Mouse (Mus musculus) myocyte (in vitro differentiated cells): ENCODE measurements around the gene Ap1b1. TPM values are rescaled to one million over a fixed set of nuclear protein-coding genes. Genes with fewer than 3 reads are reported as not detected.

Experiments used
- H3K27me3 ChIP-seq: one replicate; pipeline ENCODE4 v1.6.1; 2011; ENCODE audit not compliant: control insufficient read depth, insufficient read depth, insufficient read length
- H3K36me3 ChIP-seq: one replicate; pipeline ENCODE4 v1.6.1; 2011; ENCODE audit not compliant: control insufficient read depth, insufficient read depth
- H3K4me2 ChIP-seq: one replicate; pipeline ENCODE4 v1.6.1; 2011; ENCODE audit warnings: low read depth, control low read depth
- H3K4me3 ChIP-seq: one replicate; pipeline ENCODE4 v1.5.1; 2011; ENCODE audit warnings: mild to moderate bottlenecking, control low read depth, moderate library complexity
- H3K79me2 ChIP-seq: one replicate; pipeline ENCODE4 v1.6.1; 2011; ENCODE audit not compliant: control insufficient read depth, insufficient read depth
- H3ac ChIP-seq: one replicate; pipeline ENCODE4 v1.6.1; 2011; ENCODE audit not compliant: control insufficient read depth, insufficient read length
- CEBPB ChIP-seq: IDR thresholded peaks from 2 replicates; pipeline ENCODE4 v1.6.1; 2011; ENCODE audit warnings: mild to moderate bottlenecking, moderate library complexity; ENCODE audit not compliant: poor library complexity, insufficient read depth, severe bottlenecking
- E2F4 ChIP-seq: IDR thresholded peaks from one replicate; pipeline ENCODE4 v1.6.1; 2011; ENCODE audit warnings: mild to moderate bottlenecking, control low read depth, moderate library complexity; ENCODE audit not compliant: insufficient read depth
- MAX ChIP-seq: IDR thresholded peaks from one replicate; pipeline ENCODE4 v1.6.1; 2011; ENCODE audit warnings: low read depth, mild to moderate bottlenecking, control low read depth
- MYOD1 ChIP-seq, 3 experiments: IDR thresholded peaks; one replicate each; pipeline ENCODE4 v1.6.1; 2011; ENCODE audit warnings: control low read depth in 2 of 3, low read depth in 2 of 3, mild to moderate bottlenecking in 2 of 3, moderate library complexity in 1 of 3; ENCODE audit not compliant: insufficient read length in 2 of 3, control insufficient read depth in 1 of 3
- MYOG ChIP-seq, 3 experiments: IDR thresholded peaks; one replicate each; pipeline ENCODE4 v1.6.1; 2011; ENCODE audit warnings: control low read depth in 2 of 3, low read depth in 2 of 3, mild to moderate bottlenecking in 2 of 3; ENCODE audit not compliant: insufficient read length in 2 of 3, control insufficient read depth in 1 of 3, insufficient read depth in 1 of 3
- POLR2A ChIP-seq: IDR thresholded peaks from one replicate; pipeline ENCODE4 v1.6.1; 2011; ENCODE audit warnings: low read depth, mild to moderate bottlenecking, control low read depth, moderate library complexity; ENCODE audit not compliant: insufficient read length
- POLR2AphosphoS2 ChIP-seq: IDR thresholded peaks from one replicate; pipeline ENCODE4 v1.6.1; 2011; ENCODE audit warnings: low read depth, control low read depth; ENCODE audit not compliant: insufficient read length
- REST ChIP-seq: IDR thresholded peaks from one replicate; pipeline ENCODE4 v1.6.1; 2011; ENCODE audit warnings: mild to moderate bottlenecking, control low read depth, moderate library complexity; ENCODE audit not compliant: insufficient read depth, insufficient read length
- SRF ChIP-seq: IDR thresholded peaks from one replicate; pipeline ENCODE4 v1.6.1; 2011; ENCODE audit warnings: low read depth; ENCODE audit not compliant: control insufficient read depth, insufficient read length
- TCF12 ChIP-seq: IDR thresholded peaks from one replicate; pipeline ENCODE4 v1.6.1; 2011; ENCODE audit warnings: mild to moderate bottlenecking, control low read depth; ENCODE audit not compliant: poor library complexity, insufficient read depth, severe bottlenecking
- TCF3 ChIP-seq: IDR thresholded peaks from one replicate; pipeline ENCODE4 v1.6.1; 2011; ENCODE audit warnings: low read depth, control low read depth; ENCODE audit not compliant: insufficient read length
- USF1 ChIP-seq: IDR thresholded peaks from one replicate; pipeline ENCODE4 v1.6.1; 2011; ENCODE audit warnings: low read depth, mild to moderate bottlenecking, control low read depth, moderate library complexity
- polyA plus RNA-seq: library from polyadenylated mRNA; unstranded; fragments of >200 nt; fragmentation: generic; extraction: Trizol; gene quantifications from one replicate; pipeline ENCODE4 v1.2.1, GENCODE M21; 2012; ENCODE audit warnings: missing spikeins

Gene Ap1b1
- polyA plus RNA-seq, 1 experiment: 55.6 TPM

DNA sequence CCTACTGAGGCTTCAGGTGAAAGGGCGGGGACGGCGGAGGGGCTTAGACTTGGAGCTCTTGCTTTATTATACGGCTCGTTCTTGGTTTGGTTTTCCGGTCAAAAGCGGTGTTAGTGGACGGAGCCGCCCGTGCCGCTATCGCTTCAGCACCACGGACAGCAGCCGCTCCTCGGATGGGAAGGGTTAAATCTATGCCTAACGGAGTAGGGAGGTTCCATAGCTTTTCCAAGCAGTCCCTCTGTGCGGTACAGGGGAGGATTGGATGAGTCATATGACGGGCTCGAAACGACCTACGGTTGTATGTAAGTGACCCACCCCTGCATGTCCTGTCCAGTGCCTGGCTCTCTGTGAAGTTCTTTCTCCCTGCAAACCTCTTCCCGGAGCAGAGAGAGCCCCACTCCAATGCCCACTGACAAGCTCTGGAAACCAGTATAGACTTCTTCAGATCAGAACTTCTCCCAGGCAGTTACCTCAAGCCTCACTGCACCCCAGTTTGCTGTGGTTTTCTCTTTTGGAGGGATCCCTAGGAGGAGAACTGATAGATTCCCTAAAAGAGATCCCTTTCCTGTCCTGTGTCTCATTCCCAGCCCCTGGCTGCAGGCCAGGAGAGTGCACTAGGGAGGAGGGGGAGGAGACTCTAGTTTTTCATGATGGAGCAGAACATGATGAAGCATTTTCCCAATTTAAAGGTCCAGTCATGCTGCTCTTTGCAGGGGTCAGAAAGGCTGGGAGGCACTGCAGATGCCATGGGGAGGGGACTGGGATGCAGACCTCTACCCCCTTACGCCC lies 37.2 kb upstream of the Ap1b1 start:
- TF ChIP-seq TCF3 (no peak), SRF (no peak), POLR2A (no peak), USF1 (no peak), REST (peak; percentile 97), MYOD1 (IDR thresholded peaks at IDR 0.05; ENCODE audit: control insufficient read depth in 1 of 3, insufficient read length in 2 of 3, low read depth in 2 of 3) (no peak)
- H3K36me3 ChIP-seq: no peaks in the 10 kb centered on the region
- H3K4me3 ChIP-seq: no peak overlapping the region

DNA sequence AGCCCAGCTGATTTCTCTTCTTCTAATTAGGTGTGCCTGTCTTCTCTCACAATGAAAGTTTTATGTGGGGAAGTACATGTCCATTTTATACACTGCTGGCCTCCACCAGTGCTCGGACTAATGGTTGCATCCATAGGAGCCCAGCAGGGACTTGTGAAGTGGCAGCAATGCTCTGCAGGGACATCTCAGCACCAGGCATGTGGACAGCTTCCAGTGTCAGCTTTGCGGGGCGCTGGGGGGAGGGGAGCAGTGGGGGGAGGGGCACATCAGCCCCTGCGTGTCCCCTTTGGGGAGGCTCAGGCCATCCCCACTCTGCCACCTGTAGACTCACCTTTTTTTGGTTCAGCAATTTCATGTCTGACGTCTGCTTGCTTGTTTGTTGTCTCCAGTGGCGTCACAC lies 33.2 kb upstream of the Ap1b1 start:
- Histone ChIP-seq H3ac (no peak overlapping the region), H3K4me2 (no peak overlapping the region), H3K4me3 (no peak overlapping the region), H3K27me3 (peaks cover 59% of the 10 kb centered on the region), H3K36me3 (no peaks in the 10 kb centered on the region), H3K79me2 (no peaks in the 10 kb centered on the region)
- no peak for TF ChIP-seq POLR2AphosphoS2
- TF ChIP-seq POLR2A: no peak
- peak; percentile 74 for TF ChIP-seq REST

More for the DNA sequence above, 37.2 kb upstream of the Ap1b1 start:
- Histone ChIP-seq H3K79me2 (no peaks in the 10 kb centered on the region), H3K27me3 (peaks cover 59% of the 10 kb centered on the region), H3K4me2 (no peak overlapping the region), H3ac (no peak overlapping the region)

DNA sequence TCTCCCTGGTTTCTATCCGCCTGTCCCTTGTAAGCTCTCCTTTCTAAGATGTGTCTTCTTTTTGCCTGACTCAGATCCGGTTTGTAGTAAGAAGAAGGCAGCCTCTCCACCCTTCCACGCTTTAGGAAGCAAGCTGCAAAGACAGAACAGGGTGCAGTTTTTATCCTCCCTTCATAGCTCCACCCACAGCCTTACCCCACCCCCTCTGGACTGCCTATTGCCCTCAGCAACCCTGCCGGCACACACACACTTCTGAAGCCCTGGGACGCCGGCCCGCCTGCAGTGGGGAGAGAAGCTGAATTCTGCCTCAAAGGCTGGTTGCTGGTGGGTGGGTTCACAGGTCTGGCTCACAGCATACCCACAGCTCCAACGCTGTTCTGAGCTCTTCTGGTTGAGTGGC lies 32.7 kb upstream of the Ap1b1 start:
- H3ac ChIP-seq: no peak overlapping the region
- no peak for TF ChIP-seq POLR2A
- no peak for TF ChIP-seq TCF12
- no peak for TF ChIP-seq REST
- TF ChIP-seq USF1: no peak
- TF ChIP-seq CEBPB: no peak
- no peak for TF ChIP-seq TCF3
- TF ChIP-seq MYOD1 (IDR thresholded peaks at IDR 0.05; ENCODE audit: control insufficient read depth in 1 of 3, insufficient read length in 2 of 3, low read depth in 2 of 3): no peak
- TF ChIP-seq SRF: no peak
- no peak for TF ChIP-seq MAX
- no peak for TF ChIP-seq MYOG (IDR thresholded peaks at IDR 0.05; ENCODE audit: control insufficient read depth in 1 of 3, insufficient read depth in 1 of 3, insufficient read length in 2 of 3, low read depth in 2 of 3)

GRCm38 (mm10) chr11:4963099-4963808 lies 23.4 kb upstream of the Ap1b1 start:
- Histone ChIP-seq H3ac (no peak overlapping the region), H3K36me3 (no peaks in the 10 kb centered on the region), H3K27me3 (peaks cover 44% of the 10 kb centered on the region), H3K4me2 (no peak overlapping the region), H3K4me3 (no peak overlapping the region), H3K79me2 (no peaks in the 10 kb centered on the region)
- no peak for TF ChIP-seq MYOD1 (IDR thresholded peaks at IDR 0.05; ENCODE audit: control insufficient read depth in 1 of 3, insufficient read length in 2 of 3, low read depth in 2 of 3)
- TF ChIP-seq POLR2A: no peak
- no peak for TF ChIP-seq POLR2AphosphoS2
- TF ChIP-seq E2F4: no peak
- TF ChIP-seq CEBPB: no peak
- TF ChIP-seq TCF12: no peak
- TF ChIP-seq SRF: no peak
- no peak for TF ChIP-seq MAX
- TF ChIP-seq TCF3: no peak
- no peak for TF ChIP-seq USF1
- no peak for TF ChIP-seq MYOG (IDR thresholded peaks at IDR 0.05; ENCODE audit: control insufficient read depth in 1 of 3, insufficient read depth in 1 of 3, insufficient read length in 2 of 3, low read depth in 2 of 3)
- no peak for TF ChIP-seq REST

More for the DNA sequence above, 32.7 kb upstream of the Ap1b1 start:
- H3K27me3 ChIP-seq: peaks cover 55% of the 10 kb centered on the region
- H3K4me3 ChIP-seq: no peak overlapping the region
- H3K79me2 ChIP-seq: no peaks in the 10 kb centered on the region
- H3K4me2 ChIP-seq: no peak overlapping the region
- H3K36me3 ChIP-seq: no peaks in the 10 kb centered on the region

DNA sequence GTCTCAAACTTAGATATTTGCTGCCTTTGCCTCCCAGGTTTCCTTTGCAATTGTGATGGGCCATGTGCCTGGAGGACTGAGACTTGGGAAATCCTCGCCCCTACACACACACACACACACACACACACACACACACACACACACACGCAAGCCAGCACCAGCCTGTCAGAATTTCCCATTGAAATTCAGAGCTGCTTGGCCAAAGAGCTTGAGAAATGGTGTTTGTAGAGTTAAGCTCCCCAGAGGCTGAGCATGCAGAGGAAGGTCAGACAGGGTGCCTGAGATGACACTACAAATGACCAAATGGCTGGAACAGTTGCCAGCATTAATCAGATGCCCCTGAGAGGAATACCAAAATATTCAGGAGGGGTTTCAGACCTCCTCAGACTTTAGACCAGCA lies 20.3 kb upstream of the Ap1b1 start:
- no peaks in the 10 kb centered on the region for H3K79me2 ChIP-seq
- no peaks in the 10 kb centered on the region for H3K36me3 ChIP-seq
- peaks cover 45% of the 10 kb centered on the region for H3K27me3 ChIP-seq
- H3ac ChIP-seq: no peak overlapping the region
- H3K4me2 ChIP-seq: no peak overlapping the region
- no peak overlapping the region for H3K4me3 ChIP-seq
- no peak for TF ChIP-seq TCF12
- TF ChIP-seq E2F4: no peak
- no peak for TF ChIP-seq MYOG (IDR thresholded peaks at IDR 0.05; ENCODE audit: control insufficient read depth in 1 of 3, insufficient read depth in 1 of 3, insufficient read length in 2 of 3, low read depth in 2 of 3)
- no peak for TF ChIP-seq USF1
- no peak for TF ChIP-seq SRF
- no peak for TF ChIP-seq MYOD1 (IDR thresholded peaks at IDR 0.05; ENCODE audit: control insufficient read depth in 1 of 3, insufficient read length in 2 of 3, low read depth in 2 of 3)
- no peak for TF ChIP-seq POLR2A
- no peak for TF ChIP-seq MAX
- TF ChIP-seq CEBPB: no peak
- no peak for TF ChIP-seq TCF3
- no peak for TF ChIP-seq POLR2AphosphoS2
- TF ChIP-seq REST: no peak
